In the genomic region with DNA sequence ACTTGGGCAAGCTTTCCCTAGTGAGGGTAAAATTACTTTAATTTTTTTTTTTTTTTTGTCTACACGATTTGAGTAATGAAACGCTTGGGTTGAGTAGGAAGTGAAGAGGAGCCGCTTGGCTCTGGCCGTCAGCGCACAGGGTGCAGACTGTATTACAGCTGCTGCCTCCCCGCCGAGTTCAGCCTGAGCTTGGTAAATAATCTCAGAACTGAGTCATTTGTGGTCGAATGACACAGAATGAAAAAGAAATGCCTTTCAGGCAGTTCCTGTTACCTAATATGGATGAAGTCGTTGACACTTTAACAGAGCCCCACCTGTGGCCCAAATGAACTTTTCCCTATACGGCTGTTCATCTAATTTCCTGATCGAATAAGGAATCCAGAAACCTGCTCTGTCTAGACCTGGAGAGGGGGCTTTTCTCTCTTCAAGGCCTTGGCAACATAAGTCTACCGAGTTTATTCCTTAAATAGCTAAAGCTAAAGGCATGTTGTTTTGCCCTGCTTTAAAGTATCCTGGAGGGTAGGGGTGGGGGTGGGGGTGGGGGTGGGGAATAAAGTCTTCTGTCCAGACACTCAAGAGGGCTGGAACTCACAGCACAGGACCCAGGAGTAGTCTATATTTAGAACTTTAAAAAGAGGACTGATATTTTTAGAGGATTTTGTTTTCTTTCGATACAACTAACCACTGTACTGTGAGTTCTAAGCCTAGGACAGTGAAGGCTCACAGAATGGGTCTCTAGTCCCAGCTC, we compare ENCODE assay signal across 8 mouse cellular contexts. TPM values are rescaled to one million over a fixed set of nuclear protein-coding genes. Genes with fewer than 3 reads are reported as not detected.
DNase-seq lines count a peak whose midpoint lies in the region; ATAC-seq and TF ChIP-seq lines count a peak whose summit lies in the region.

No protein-coding gene starts in this region.

- intact Hi-C loops in left cerebral cortex, postnatal 4 days (cut with DNase I): no loop called here

- no peak; the same call in 1 of the 2 replicates for ATAC-seq in heart, embryonic 12.5 days (ENCODE audit: insufficient number of reproducible peaks, low FRiP score)
- ATAC-seq in megakaryocyte progenitor cell, adult 5-6 weeks (replicated peaks; ENCODE audit: poor library complexity): peak; percentile 84

- peaks cover 32% of the 10 kb centered on the region for H3K4me1 ChIP-seq in heart, embryonic 12.5 days (replicated peaks)

- H3K4me2 ChIP-seq in heart, embryonic 12.5 days: peak overlapping the region; percentile 48

- H3K9ac ChIP-seq in heart, embryonic 12.5 days: no peak overlapping the region

- 24% methylated on average over 13 of the region's 13 CpGs for WGBS in heart, embryonic 12.5 days

- TF ChIP-seq CTCF in layer of hippocampus, adult 2 months (conservative IDR thresholded peaks at IDR 0.05): no peak

- no peaks in the 10 kb centered on the region for H3K27me3 ChIP-seq in heart, embryonic 12.5 days (replicated peaks)

- H3K27ac ChIP-seq in heart, embryonic 12.5 days (ENCODE audit: poor library complexity, severe bottlenecking): peak overlapping the region; percentile 80
- peak overlapping the region; percentile 85 for H3K27ac ChIP-seq in layer of hippocampus, adult 2 months

- no peaks in the 10 kb centered on the region for H3K36me3 ChIP-seq in heart, embryonic 12.5 days

- H3K9me3 ChIP-seq in heart, embryonic 12.5 days (replicated peaks): no peaks in the 10 kb centered on the region

- peak; percentile 20 for DNase-seq in left cerebral cortex, postnatal 4 days
- no peak for DNase-seq in left cerebral cortex, adult 18-20 months (ENCODE audit: low spot score in 2 of 2)
- DNase-seq in adrenal gland, postnatal 10 days: peak; percentile 46
- peak; percentile 46 to 52 for DNase-seq in layer of hippocampus, adult 2 months (ENCODE audit: low spot score in 2 of 2)
- DNase-seq in embryo, embryonic 11 days: no peak
- DNase-seq in right cerebral cortex, postnatal 36 days (ENCODE audit: low spot score in 2 of 2): no peak

- no peak overlapping the region for H3K4me3 ChIP-seq in heart, embryonic 12.5 days
- H3K4me3 ChIP-seq in layer of hippocampus, adult 2 months: peak overlapping the region; percentile 6; the same call in 1 of the 2 replicates

RNA-seq across cellular contexts. Expression of a gene that starts 54.8 kb away (rescaled TPM):
- total RNA-seq in left cerebral cortex, postnatal 4 days (2021): 10 to 100 TPM; 18.1 to 18.8 TPM
- 10 to 100 TPM; 29.7 to 32.6 TPM for total RNA-seq in left cerebral cortex, adult 18-20 months (2021)
- 100 to 1,000 TPM in 1 of 2 experiments, 10 to 100 TPM in 1; 32.3 to 159 TPM for total RNA-seq in adrenal gland, postnatal 10 days (2021)
- 14.0 and 16.5 TPM in 2 replicates for polyA plus RNA-seq in heart, embryonic 12.5 days (2016; fragmentation: Nextera tagmentation; extraction: Ambion mirVana)
- total RNA-seq in layer of hippocampus, adult 2 months (2021): 10 to 100 TPM; 42.5 to 50.6 TPM
- total RNA-seq in megakaryocyte progenitor cell, adult 5-6 weeks (2015): 0.84 and 1.2 TPM in 2 replicates
- total RNA-seq in megakaryocyte progenitor cell, adult 5-6 weeks (2017): 0.54 and 0.61 TPM in 2 replicates

Comparison
In these comparisons a context has a peak if more than half of its experiments do, and no peak if none do; other contexts are left out.
1. DNase-seq: peak in left cerebral cortex, postnatal 4 days (single experiment), adrenal gland, postnatal 10 days (single experiment) and layer of hippocampus, adult 2 months (2 of 2); none in left cerebral cortex, adult 18-20 months (0 of 2), embryo, embryonic 11 days (single experiment) and right cerebral cortex, postnatal 36 days (0 of 2).
2. RNA of a gene that starts 54.8 kb away (total RNA-seq): 32.3 to 159 TPM in adrenal gland, postnatal 10 days, 42.5 to 50.6 TPM in layer of hippocampus, adult 2 months, 29.7 to 32.6 TPM in left cerebral cortex, adult 18-20 months and 18.1 to 18.8 TPM in left cerebral cortex, postnatal 4 days; 0.54 to 1.2 TPM in megakaryocyte progenitor cell, adult 5-6 weeks; every median in the first group is over 4 times any median in the second.